Mouse (Mus musculus): ENCODE data around the gene Evl. TPM values are rescaled to one million over a fixed set of nuclear protein-coding genes. Genes with fewer than 3 reads are reported as not detected.

Gene Evl
- polyA plus RNA-seq, 1 experiment from 2014 or later, result 30.6 TPM

DNA sequence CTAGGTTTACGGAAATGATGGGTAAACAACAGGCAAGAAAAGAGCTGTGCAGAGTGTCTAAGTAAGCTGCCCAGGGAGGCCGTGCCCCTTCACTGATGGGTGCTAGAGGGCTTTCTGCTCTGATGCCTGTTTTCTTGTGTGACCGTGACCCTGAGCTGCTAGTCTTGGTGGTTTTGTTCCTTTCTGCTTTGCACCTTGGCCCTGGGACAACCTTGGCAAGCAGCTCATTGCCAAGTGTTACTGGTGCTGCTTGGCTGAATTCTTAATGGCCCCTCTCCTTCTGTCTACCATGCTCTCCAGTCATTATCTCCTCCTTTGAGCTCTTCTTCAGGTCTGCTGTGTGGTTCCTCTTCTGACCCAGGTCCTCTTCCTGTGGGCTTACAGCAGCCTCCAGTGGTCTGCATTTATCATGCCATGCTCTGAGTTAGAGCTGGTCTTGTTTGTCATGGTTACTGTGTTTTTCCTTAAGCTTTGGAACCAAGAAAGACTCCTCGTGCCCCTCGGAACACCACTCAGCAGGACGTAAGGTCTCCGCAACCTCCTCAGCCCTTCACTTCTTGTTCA lies 65.4 kb downstream of the Evl start:
- Histone ChIP-seq H3K27ac (replicated peaks) (no peak overlapping the region), H3K27me3 (replicated peaks) (no peaks in the 10 kb centered on the region), H3K4me1 (peaks cover 40% of the 10 kb centered on the region), H3K4me2 (no peak overlapping the region), H3K9ac (no peak overlapping the region), H3K4me3 (no peak overlapping the region), H3K9me3 (no peaks in the 10 kb centered on the region), H3K36me3 (peaks cover 5% of the 10 kb centered on the region)
- 89% methylated on average over 7 of the region's 7 CpGs for WGBS
- no peak for ATAC-seq (ENCODE audit: extremely low read depth, insufficient number of reproducible peaks, low FRiP score, low TSS enrichment)

DNA sequence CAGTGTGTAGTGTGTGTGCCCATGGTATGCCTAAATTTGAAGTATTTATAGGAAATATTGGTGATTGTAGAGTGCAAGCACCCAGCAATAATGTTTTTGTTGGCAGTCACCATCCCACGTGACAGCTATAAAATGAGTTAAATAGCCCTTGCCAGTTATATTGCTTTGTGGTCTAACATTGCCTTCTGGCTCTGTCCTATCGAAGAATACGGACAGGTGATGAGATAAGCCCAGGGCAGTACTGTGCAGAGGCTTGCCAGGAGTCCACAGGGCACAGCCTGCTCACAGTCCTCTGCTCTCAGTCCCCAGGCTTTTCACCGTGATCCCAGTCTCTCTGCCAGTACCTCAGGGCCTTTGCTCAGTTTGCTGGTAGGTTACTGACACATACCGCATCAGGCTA lies 67.9 kb downstream of the Evl start:
- Histone ChIP-seq H3K27ac (replicated peaks) (no peak overlapping the region), H3K27me3 (replicated peaks) (no peaks in the 10 kb centered on the region), H3K4me2 (no peak overlapping the region), H3K4me3 (no peak overlapping the region), H3K4me1 (peaks cover 57% of the 10 kb centered on the region), H3K36me3 (peaks cover 5% of the 10 kb centered on the region), H3K9ac (no peak overlapping the region), H3K9me3 (no peaks in the 10 kb centered on the region)
- ATAC-seq (ENCODE audit: extremely low read depth, insufficient number of reproducible peaks, low FRiP score, low TSS enrichment), result no peak
- 66% methylated on average over 5 of the region's 5 CpGs for WGBS

DNA sequence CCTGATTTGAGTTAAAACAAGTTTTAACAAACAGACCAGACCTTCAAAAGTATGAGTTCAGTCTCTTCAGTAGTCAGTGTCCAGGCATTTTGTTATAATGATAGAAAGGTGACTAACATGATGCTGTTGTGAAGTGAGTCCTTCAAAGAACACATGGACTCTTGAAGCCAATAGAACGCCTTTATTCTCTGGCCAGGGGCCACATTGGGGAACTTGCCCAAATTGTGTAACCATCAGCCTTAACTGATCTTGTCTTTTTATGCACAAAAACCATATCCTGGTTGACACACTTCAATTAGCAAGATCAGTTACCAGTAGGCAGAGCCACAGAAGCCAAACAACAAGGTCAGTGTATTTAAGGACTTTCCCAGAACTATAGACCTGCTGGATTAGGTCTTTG lies 75.0 kb downstream of the Evl start:
- no peaks in the 10 kb centered on the region for H3K27me3 ChIP-seq (replicated peaks)
- peaks cover 70% of the 10 kb centered on the region for H3K4me1 ChIP-seq
- no peak overlapping the region for H3K4me3 ChIP-seq
- 84% methylated on average over 1 of the region's 1 CpGs for WGBS
- no peak overlapping the region for H3K27ac ChIP-seq (replicated peaks)
- no peak overlapping the region for H3K9ac ChIP-seq
- no peaks in the 10 kb centered on the region for H3K9me3 ChIP-seq
- no peak overlapping the region for H3K4me2 ChIP-seq
- ATAC-seq (ENCODE audit: extremely low read depth, insufficient number of reproducible peaks, low FRiP score, low TSS enrichment), result no peak
- peaks cover 5% of the 10 kb centered on the region for H3K36me3 ChIP-seq

DNA sequence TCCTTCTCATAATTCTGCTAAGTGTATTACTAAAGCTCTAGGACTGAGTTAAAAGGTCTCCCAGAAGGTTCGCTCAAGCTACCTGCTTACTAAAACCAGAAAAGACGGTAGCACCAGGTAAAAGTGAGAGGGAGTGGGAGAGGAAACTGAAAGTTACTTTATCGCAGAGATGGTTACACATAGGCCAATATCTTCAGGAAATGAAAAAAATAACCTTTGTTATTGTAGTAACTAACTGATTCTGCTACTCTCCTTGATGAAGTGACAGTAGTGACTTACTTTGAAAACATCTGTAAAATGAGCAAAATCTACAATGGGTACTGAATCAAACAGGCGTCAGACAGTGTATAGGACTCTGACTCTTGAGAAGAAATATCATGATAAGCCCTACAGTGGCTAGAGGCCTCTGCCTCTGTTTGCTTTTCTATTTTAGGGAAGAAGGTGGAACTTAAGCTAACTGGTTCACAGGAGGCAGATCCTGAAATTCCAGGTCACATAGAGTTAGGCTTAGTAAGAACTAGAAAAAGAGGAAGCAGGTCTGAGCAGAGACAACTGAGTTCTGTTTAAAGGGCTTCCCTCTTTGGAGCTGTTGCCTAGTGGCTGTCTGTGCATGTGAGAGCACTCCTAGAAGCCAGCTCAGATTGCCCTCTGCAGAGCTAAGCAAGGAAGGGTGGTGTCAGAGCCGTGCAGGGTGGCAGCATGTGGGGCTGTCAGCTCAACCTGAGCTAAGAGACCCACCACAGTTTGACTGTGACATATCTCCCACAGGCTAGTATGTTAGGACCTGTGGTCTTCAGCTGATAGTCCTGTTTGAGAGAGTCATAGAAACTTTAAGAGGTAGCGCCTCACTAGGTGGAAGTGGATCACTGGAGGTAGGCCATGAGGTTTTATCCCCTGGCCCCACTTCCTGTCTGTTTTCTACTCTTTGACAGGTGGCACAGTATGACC lies 76.5 kb downstream of the Evl start:
- 62% methylated on average over 6 of the region's 6 CpGs for WGBS
- ATAC-seq (ENCODE audit: extremely low read depth, insufficient number of reproducible peaks, low FRiP score, low TSS enrichment), result no peak
- no peaks in the 10 kb centered on the region for H3K27me3 ChIP-seq (replicated peaks)
- H3K9ac ChIP-seq, result no peak overlapping the region
- peaks cover 5% of the 10 kb centered on the region for H3K36me3 ChIP-seq
- H3K4me1 ChIP-seq, result peaks cover 67% of the 10 kb centered on the region
- H3K4me3 ChIP-seq, result no peak overlapping the region
- no peaks in the 10 kb centered on the region for H3K9me3 ChIP-seq
- H3K27ac ChIP-seq (replicated peaks), result peak overlapping the region; percentile 13
- no peak overlapping the region for H3K4me2 ChIP-seq

DNA sequence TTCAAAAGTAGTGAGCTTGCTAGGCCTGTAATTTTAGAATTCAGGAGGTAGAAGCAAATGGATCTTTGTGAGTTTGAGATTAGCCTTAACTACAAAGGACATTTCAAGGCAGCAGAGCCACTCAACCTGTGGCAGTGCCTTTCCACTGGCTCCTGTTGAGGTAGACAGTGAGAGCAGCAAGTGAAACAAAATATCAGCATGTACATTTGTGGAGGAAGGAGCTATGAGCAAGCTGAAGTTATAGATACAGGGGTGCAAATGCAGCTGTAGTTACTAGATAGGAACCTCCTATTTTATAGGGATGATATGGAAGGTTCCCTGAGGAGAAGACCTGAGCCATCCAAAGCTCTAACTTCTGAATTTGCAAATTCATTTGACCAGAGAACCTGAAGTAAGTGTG lies 78.0 kb downstream of the Evl start:
- Histone ChIP-seq H3K4me1 (peaks cover 68% of the 10 kb centered on the region), H3K9ac (no peak overlapping the region), H3K4me3 (no peak overlapping the region), H3K27me3 (replicated peaks) (no peaks in the 10 kb centered on the region), H3K27ac (replicated peaks) (no peak overlapping the region), H3K9me3 (no peaks in the 10 kb centered on the region), H3K36me3 (peaks cover 5% of the 10 kb centered on the region), H3K4me2 (no peak overlapping the region)
- ATAC-seq (ENCODE audit: extremely low read depth, insufficient number of reproducible peaks, low FRiP score, low TSS enrichment), result no peak

DNA sequence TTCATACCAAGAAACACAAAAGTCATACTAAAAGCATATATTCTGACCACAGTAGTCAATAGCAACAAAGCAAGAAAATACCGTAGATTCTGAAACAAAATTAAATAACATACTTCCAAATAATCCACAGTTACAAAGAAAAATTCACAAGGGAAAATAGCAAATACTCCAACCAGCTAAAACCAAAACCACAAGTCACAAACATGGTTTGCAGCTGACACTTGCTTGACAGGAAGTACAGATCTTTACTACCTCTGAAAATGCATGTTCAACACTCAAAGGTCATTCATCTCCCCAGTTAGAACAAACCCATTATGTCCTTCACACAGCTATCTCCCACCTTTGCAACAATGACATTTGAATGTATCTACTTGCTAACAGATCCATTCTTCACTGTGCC lies 79.5 kb downstream of the Evl start:
- no peak overlapping the region for H3K4me2 ChIP-seq
- H3K4me3 ChIP-seq, result no peak overlapping the region
- H3K9me3 ChIP-seq, result no peaks in the 10 kb centered on the region
- WGBS, result 90% methylated on average over 1 of the region's 1 CpGs
- peaks cover 70% of the 10 kb centered on the region for H3K4me1 ChIP-seq
- no peaks in the 10 kb centered on the region for H3K27me3 ChIP-seq (replicated peaks)
- H3K9ac ChIP-seq, result no peak overlapping the region
- no peak overlapping the region for H3K27ac ChIP-seq (replicated peaks)
- ATAC-seq (ENCODE audit: extremely low read depth, insufficient number of reproducible peaks, low FRiP score, low TSS enrichment), result no peak
- H3K36me3 ChIP-seq, result peaks cover 5% of the 10 kb centered on the region

DNA sequence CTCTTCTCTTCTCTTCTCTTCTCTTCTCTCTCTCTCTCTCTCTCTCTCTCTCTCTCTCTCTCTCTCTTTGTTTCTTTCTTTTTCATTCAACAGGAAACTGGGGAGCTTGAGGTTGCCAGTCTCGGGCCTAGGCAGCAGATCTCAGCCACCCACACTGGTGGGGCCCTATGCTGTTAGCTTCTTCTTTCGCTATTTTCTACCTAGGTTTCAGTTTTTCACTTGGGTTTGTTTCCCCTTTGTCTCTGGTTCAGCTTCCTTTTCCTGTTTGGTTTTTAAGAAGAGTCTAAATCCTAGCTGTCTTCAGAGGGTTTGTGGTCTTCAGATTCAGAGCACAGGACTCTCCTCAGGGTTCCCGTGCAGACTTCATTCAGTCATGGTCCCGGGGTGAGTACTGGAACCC lies 81.0 kb downstream of the Evl start:
- peaks cover 8% of the 10 kb centered on the region for H3K36me3 ChIP-seq
- 78% methylated on average over 4 of the region's 4 CpGs for WGBS
- H3K27me3 ChIP-seq (replicated peaks), result no peaks in the 10 kb centered on the region
- H3K27ac ChIP-seq (replicated peaks), result no peak overlapping the region
- no peak for ATAC-seq (ENCODE audit: extremely low read depth, insufficient number of reproducible peaks, low FRiP score, low TSS enrichment)
- no peak overlapping the region for H3K9ac ChIP-seq
- peaks cover 76% of the 10 kb centered on the region for H3K4me1 ChIP-seq
- no peaks in the 10 kb centered on the region for H3K9me3 ChIP-seq
- H3K4me3 ChIP-seq, result no peak overlapping the region
- no peak overlapping the region for H3K4me2 ChIP-seq

DNA sequence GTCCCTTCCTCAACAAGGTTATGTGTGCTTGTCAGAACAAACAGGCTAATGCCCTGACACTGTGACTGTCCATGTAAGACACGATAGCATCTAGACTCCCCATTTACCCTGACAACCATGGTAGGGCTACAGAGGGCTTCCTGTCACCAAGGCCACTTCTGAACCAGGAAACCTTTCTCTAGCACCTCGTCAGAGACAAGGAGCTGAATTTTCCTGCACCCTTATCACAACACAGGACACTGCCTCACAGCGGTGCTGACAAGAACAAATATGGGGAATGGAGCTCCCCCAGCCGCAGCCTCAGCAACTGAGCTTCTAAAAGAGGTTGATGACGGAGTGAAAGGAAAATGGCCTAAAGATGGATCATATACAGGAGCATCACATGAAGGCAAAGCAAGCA lies 82.9 kb downstream of the Evl start:
- Histone ChIP-seq H3K36me3 (peaks cover 8% of the 10 kb centered on the region), H3K4me2 (peak overlapping the region; percentile 27), H3K4me3 (no peak overlapping the region), H3K4me1 (peaks cover 69% of the 10 kb centered on the region), H3K27me3 (replicated peaks) (no peaks in the 10 kb centered on the region), H3K9ac (0 out of 2 replicates have a peak overlapping the region, but pooled peaks have one; percentile 13), H3K9me3 (no peaks in the 10 kb centered on the region), H3K27ac (replicated peaks) (peak overlapping the region; percentile 85)
- WGBS, result 20% methylated on average over 5 of the region's 5 CpGs
- no peak for ATAC-seq (ENCODE audit: extremely low read depth, insufficient number of reproducible peaks, low FRiP score, low TSS enrichment)

DNA sequence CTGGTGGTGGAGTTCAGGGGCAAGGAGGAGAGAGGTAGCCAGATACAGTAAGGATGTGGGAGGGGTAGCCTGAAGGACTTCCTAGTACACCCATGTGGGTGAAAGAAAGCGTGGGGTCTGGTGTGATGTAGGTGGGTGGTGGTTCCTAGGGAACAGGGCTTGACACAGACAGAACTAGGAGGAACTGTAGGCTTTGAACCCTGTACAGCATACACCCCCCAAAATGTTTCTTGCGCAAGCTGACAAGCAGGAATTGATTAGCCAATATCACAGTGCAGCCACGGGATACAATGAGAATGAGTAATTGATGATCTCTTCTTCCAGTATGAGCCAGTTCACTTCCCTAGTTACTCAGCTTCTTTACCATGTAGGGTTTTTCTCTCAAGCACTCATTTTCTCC lies 84.6 kb downstream of the Evl start:
- WGBS, result 90% methylated on average over 3 of the region's 3 CpGs
- Histone ChIP-seq H3K4me2 (no peak overlapping the region), H3K9ac (no peak overlapping the region), H3K27me3 (replicated peaks) (no peaks in the 10 kb centered on the region), H3K36me3 (0 out of 2 replicates have a peak, but pooled peaks cover 3% of the 10 kb centered on the region), H3K4me1 (peaks cover 66% of the 10 kb centered on the region), H3K9me3 (no peaks in the 10 kb centered on the region), H3K27ac (replicated peaks) (no peak overlapping the region), H3K4me3 (no peak overlapping the region)
- ATAC-seq (ENCODE audit: extremely low read depth, insufficient number of reproducible peaks, low FRiP score, low TSS enrichment), result no peak

DNA sequence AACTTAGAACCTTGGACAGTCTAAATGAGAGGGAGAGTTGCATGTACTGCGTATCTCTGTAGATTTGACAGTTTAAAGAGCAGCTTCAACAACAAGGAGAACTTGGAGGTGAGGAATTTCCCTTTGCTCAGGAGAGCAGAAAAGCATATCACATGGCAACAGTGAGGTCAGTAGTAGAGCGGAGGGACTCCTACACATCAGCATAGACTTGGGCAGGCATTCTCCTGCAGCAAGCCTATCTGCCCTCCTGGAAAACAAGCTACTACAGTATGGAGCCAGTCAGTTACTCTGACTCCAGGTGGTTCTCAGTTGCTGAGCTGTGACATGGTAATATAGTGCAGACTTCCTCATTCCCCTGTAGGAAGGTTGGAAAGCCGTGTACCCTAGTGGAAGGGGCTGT lies 87.5 kb downstream of the Evl start:
- Histone ChIP-seq H3K4me2 (no peak overlapping the region), H3K36me3 (0 out of 2 replicates have a peak, but pooled peaks cover 3% of the 10 kb centered on the region), H3K27ac (replicated peaks) (peak overlapping the region; percentile 29), H3K27me3 (replicated peaks) (no peaks in the 10 kb centered on the region), H3K9ac (no peak overlapping the region), H3K9me3 (no peaks in the 10 kb centered on the region), H3K4me1 (peaks cover 61% of the 10 kb centered on the region), H3K4me3 (no peak overlapping the region)
- 63% methylated on average over 3 of the region's 3 CpGs for WGBS
- ATAC-seq (ENCODE audit: extremely low read depth, insufficient number of reproducible peaks, low FRiP score, low TSS enrichment), result no peak

DNA sequence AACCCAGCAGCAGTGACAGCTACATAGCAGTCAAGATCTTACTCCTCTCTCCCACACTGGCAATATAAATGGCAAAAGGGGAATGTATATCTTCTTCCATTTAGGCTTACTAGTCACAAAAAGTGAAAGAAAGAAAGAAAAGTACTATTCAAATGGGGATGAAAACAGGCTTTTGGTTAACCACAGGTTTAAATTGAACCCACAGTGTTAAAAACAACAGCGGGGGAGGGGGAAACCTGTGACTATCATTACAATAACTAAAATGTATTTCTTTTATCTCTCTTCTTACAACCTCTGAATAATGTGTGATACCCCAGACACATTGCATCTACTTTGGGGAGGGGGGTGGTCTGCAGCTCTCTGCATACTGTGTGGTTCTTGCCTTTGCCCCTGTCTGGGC lies 91.7 kb downstream of the Evl start:
- Histone ChIP-seq H3K9ac (no peak overlapping the region), H3K4me3 (no peak overlapping the region), H3K36me3 (peaks cover 31% of the 10 kb centered on the region), H3K4me2 (no peak overlapping the region), H3K27me3 (replicated peaks) (no peaks in the 10 kb centered on the region), H3K4me1 (peaks cover 44% of the 10 kb centered on the region), H3K27ac (replicated peaks) (no peak overlapping the region), H3K9me3 (no peaks in the 10 kb centered on the region)
- ATAC-seq (ENCODE audit: extremely low read depth, insufficient number of reproducible peaks, low FRiP score, low TSS enrichment), result no peak
- WGBS, result 84% methylated on average over 1 of the region's 1 CpGs

DNA sequence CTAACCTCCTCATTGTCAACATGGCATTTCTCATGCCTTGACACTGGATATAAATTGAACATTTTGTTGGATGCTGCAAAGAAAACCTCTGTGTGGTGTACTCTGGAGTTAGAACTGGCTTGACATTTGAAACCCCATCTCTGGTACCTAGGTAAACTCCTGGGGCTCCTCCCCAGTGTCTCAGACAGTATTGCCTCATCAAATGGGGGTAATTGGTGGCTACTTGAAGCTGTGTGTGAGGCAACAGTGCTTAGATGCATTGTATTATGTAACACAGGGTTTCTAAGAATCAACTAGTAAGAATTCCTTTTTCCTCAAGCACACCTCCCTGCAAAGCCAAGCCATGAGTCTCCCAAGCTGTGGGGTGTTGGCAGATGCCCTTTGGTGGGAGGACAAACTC lies 93.3 kb downstream of the Evl start:
- Histone ChIP-seq H3K4me3 (no peak overlapping the region), H3K27ac (replicated peaks) (no peak overlapping the region), H3K27me3 (replicated peaks) (no peaks in the 10 kb centered on the region), H3K9me3 (no peaks in the 10 kb centered on the region), H3K36me3 (peaks cover 46% of the 10 kb centered on the region), H3K4me2 (no peak overlapping the region), H3K9ac (no peak overlapping the region), H3K4me1 (peaks cover 32% of the 10 kb centered on the region)
- ATAC-seq (ENCODE audit: extremely low read depth, insufficient number of reproducible peaks, low FRiP score, low TSS enrichment), result no peak
